Mouse (Mus musculus): ENCODE measurements around the gene Cryba4. TPM values are rescaled to one million over a fixed set of nuclear protein-coding genes. Genes with fewer than 3 reads are reported as not detected.
A peak's percentile ranks its signal among the peaks of the same experiment; 100 is the strongest.

Gene Cryba4
- polyA plus RNA-seq, 1 experiment from 2014 or later, result 1.9 TPM

DNA sequence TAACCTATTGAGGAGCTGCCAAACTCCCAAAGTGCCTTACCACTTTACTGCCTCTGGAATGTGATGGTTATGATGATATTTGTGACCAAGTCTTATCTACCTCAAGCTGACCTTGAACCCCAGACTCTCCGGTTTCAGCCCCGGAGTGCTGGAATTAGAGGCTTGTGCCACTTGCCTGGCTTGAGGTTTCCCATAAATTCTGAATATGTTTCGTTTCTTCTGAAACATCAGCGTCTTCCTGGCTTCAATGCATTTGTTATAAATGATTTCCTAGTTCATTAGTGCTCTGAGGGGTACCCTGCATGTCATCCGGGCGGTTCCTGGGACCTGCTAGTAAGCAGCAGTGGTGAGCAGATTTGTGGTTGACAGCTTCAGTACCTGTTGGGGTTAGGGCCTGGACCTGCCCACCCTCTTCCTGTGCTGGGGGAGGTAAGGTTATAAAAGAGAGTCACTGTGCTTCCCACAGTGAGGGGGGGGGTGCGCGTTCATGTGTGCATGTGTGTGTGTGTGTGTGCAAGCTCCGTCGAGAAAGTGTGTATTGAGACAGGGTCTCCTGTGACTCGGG lies 25.7 kb upstream of the Cryba4 start:
- Histone ChIP-seq H3K4me1 (peaks cover 64% of the 10 kb centered on the region), H3K9ac (peak overlapping the region; percentile 94), H3K27me3 (replicated peaks) (no peaks in the 10 kb centered on the region), H3K27ac (replicated peaks) (no peak overlapping the region), H3K36me3 (no peaks in the 10 kb centered on the region), H3K4me3 (peak overlapping the region; percentile 86), H3K9me3 (no peaks in the 10 kb centered on the region), H3K4me2 (peak overlapping the region; percentile 80)
- ATAC-seq (ENCODE audit: extremely low read depth, insufficient number of reproducible peaks, low FRiP score, low TSS enrichment), result no peak
- WGBS, result 80% methylated on average over 11 of the region's 11 CpGs

DNA sequence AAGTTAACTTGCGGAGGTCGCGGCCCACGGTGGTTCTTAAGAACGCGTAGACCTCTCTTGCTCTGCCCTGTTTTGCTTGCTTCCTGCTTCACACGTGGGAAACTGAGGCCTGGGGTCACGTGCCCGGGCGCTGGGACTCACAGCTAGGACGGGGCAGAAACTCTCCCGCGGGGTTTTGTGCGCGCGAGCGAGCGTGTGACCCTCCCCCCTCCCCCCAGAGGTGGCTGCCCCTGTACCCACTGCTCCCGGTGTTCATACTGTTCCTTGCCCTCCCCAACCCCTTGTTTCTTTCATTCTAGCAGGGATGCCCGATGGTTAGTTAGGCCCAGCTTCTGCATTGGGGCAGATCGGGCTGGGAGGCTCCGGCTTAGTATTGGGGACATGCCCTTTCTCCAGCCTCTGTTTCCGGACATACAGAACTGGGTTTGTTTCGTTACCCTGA lies 24.6 kb upstream of the Cryba4 start:
- peaks cover 54% of the 10 kb centered on the region for H3K4me1 ChIP-seq
- ATAC-seq (ENCODE audit: extremely low read depth, insufficient number of reproducible peaks, low FRiP score, low TSS enrichment), result no peak
- no peaks in the 10 kb centered on the region for H3K9me3 ChIP-seq
- no peaks in the 10 kb centered on the region for H3K36me3 ChIP-seq
- peak overlapping the region; percentile 86 for H3K4me3 ChIP-seq
- no peaks in the 10 kb centered on the region for H3K27me3 ChIP-seq (replicated peaks)
- peak overlapping the region; percentile 75 for H3K27ac ChIP-seq (replicated peaks)
- under 1% methylated on average over 24 of the region's 24 CpGs for WGBS
- H3K9ac ChIP-seq, result peak overlapping the region; percentile 94
- H3K4me2 ChIP-seq, result peak overlapping the region; percentile 80

- peak within 1 kb of the TSS; percentile 94 for H3K9ac ChIP-seq
- peak within 1 kb of the TSS; percentile 86 for H3K4me3 ChIP-seq
- H3K36me3 ChIP-seq, result no peaks in the 10 kb centered on the region
- H3K9me3 ChIP-seq, result no peaks in the 10 kb centered on the region
- peak within 1 kb of the TSS; percentile 75 for H3K27ac ChIP-seq (replicated peaks)
- peak within 1 kb of the TSS; percentile 80 for H3K4me2 ChIP-seq
- ATAC-seq (ENCODE audit: extremely low read depth, insufficient number of reproducible peaks, low FRiP score, low TSS enrichment), result peak; percentile 98
- H3K4me1 ChIP-seq, result peaks cover 48% of the 10 kb centered on the region
- H3K27me3 ChIP-seq (replicated peaks), result peaks cover 3% of the 10 kb centered on the region
- under 1% methylated on average over 62 of the region's 62 CpGs for WGBS
Measured at GRCm38 (mm10) chr5:112276267-112276873, 24.1 kb upstream of the Cryba4 start, which contains the start of gene Tpst2. Gene Tpst2 (plus strand): TSS chr5:112276691.

- no peak for ATAC-seq (ENCODE audit: extremely low read depth, insufficient number of reproducible peaks, low FRiP score, low TSS enrichment)
- peaks cover 15% of the 10 kb centered on the region for H3K27me3 ChIP-seq (replicated peaks)
- H3K9me3 ChIP-seq, result no peaks in the 10 kb centered on the region
- H3K36me3 ChIP-seq, result no peaks in the 10 kb centered on the region
- H3K27ac ChIP-seq (replicated peaks), result no peak overlapping the region
- peaks cover 37% of the 10 kb centered on the region for H3K4me1 ChIP-seq
- H3K9ac ChIP-seq, result peak overlapping the region; percentile 76; the same call in 1 of the 2 replicates
- 62% methylated on average over 4 of the region's 4 CpGs for WGBS
- H3K4me3 ChIP-seq, result peak overlapping the region; percentile 86; the same call in 1 of the 2 replicates
- H3K4me2 ChIP-seq, result peak overlapping the region; percentile 80
Measured at GRCm38 (mm10) chr5:112275021-112275804, 22.9 kb upstream of the Cryba4 start.

DNA sequence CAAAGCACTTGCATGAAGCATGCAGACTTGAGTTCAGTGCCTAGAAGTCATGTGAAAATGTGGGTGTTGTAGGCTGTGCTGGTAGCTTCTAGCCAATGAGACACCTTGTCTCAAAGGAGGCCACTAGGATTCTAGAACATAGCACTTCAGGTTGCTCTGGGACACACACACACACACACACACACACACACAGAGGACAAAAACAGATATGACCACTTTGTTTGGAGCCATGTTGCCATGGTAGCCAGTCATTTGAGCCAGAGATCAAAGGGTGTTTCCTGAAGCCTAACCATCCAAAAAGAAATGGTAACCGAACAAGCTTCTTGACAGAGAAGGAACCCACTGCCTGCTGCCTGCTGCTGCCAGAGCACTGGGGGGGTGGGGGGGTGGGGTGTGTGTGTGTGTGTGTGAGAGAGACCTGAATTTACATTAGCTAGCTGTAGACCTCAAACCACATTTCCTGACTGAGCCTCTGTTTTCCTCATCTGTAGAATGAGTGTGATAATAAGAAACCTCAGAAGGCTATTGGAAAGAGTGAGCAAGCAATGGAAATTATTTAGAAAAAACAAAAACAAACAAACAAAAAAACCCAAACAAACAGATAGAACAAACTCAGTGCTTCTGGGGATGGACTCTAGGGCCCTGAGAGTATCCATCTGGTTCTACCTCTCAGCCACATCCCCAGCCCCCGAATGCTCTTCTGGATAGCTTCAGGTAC lies 21.6 kb upstream of the Cryba4 start:
- Histone ChIP-seq H3K9ac (no peak overlapping the region), H3K27me3 (replicated peaks) (peaks cover 28% of the 10 kb centered on the region), H3K9me3 (no peaks in the 10 kb centered on the region), H3K4me3 (no peak overlapping the region), H3K4me1 (peaks cover 27% of the 10 kb centered on the region), H3K4me2 (no peak overlapping the region), H3K27ac (replicated peaks) (no peak overlapping the region), H3K36me3 (no peaks in the 10 kb centered on the region)
- no peak for ATAC-seq (ENCODE audit: extremely low read depth, insufficient number of reproducible peaks, low FRiP score, low TSS enrichment)
- 56% methylated on average over 2 of the region's 2 CpGs for WGBS

DNA sequence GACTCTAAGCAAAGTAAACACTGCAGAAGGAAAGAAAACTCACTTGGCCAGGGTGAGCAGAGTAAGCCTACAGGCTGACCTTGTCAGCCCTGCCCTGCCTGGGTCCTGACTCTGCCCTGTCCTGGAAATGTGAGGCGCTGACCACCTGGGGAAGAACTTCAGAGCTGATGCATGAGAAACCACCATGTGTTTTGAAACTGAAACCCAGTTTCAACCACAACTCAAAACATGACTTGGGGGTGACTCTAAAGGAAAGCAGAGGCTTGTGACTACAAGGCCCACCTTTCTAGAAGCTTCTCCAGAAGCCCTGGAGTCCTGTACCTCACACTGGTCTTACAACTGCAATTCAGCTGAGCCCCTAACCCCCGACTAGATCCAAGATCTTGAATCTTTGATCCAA lies 20.6 kb upstream of the Cryba4 start:
- Histone ChIP-seq H3K9ac (no peak overlapping the region), H3K27ac (replicated peaks) (no peak overlapping the region), H3K4me1 (peaks cover 18% of the 10 kb centered on the region), H3K27me3 (replicated peaks) (peaks cover 38% of the 10 kb centered on the region), H3K36me3 (no peaks in the 10 kb centered on the region), H3K9me3 (no peaks in the 10 kb centered on the region), H3K4me3 (no peak overlapping the region), H3K4me2 (no peak overlapping the region)
- ATAC-seq (ENCODE audit: extremely low read depth, insufficient number of reproducible peaks, low FRiP score, low TSS enrichment), result no peak
- WGBS, result 62% methylated on average over 2 of the region's 2 CpGs

DNA sequence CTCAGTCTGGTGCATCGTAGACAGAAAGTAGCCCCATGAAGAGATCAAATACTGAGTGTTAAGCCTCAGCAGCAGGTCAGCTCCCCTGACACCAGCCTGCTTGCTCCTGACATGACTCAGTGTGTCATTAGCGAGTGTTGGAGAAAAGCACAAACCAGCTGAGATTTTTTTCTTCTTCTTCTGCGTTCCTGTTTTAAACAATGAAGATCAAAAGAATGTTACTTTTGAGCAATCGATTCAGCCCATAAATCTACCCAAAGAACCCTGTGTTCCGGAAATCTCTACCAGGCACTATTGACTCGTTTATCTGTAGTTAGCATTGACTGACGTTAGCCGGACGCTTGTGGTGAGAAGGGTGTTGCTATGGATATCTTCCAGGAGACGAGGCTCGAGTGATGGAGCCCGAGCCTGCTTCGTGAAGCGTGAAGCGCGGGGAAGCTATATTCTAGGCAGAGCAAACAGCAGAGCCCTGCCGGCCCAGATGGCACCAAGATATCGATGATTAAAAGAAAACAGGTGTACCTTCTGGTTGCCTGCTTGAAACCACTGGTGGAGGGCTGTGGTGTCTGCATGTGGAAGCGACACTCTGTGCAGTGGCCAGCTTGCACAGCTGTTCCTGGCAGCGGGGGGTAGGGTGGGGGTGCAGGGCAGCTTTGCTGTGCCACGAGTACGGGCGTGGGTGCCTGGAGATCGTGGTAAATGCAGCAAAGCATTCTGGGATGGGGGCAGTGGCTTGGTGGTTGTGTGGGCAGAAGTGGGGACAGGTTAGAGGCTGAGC lies 18.6 kb upstream of the Cryba4 start:
- no peak for ATAC-seq (ENCODE audit: extremely low read depth, insufficient number of reproducible peaks, low FRiP score, low TSS enrichment)
- WGBS, result 46% methylated on average over 24 of the region's 24 CpGs

DNA sequence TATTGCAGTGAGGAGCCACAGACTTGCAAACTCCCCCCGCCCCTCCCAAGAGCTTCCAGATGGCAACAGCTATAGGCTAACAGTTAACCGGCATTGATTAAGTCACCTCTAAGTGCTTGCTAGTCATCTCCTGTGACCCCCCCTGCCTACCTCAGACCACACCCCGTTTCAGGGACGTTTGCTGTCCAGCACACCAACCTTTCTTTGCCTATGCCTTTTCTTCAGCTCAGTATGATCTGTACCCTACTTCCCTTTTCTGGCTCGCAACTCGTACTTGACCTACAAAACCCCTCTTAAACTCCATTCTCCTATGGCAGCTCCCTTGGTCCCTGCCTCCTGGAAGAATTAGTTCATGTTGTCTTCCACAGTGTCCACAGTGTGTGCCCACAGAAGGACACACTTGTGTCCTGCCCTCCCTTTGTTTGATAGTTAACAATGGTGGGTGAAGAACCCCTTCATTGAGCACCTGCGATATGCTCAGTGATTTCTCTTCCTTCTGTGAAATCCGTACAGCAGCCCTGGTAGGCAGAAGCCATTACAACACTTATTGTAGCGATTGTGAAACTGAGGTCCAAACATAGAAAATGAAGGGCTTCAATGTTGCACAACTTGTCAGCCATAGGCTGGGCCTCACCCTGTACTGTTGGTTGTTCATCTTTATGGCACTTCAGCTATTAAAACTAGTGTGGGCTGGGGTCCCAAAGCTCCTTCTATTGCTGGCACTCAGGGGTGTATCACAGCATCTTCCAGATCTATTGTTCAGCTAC lies 13.9 kb upstream of the Cryba4 start:
- Histone ChIP-seq H3K4me2 (peak overlapping the region; percentile 32), H3K9ac (no peak overlapping the region), H3K36me3 (no peaks in the 10 kb centered on the region), H3K4me1 (peaks cover 10% of the 10 kb centered on the region), H3K27ac (replicated peaks) (no peak overlapping the region), H3K27me3 (replicated peaks) (peaks cover 76% of the 10 kb centered on the region), H3K4me3 (no peak overlapping the region), H3K9me3 (no peaks in the 10 kb centered on the region)
- WGBS, result 56% methylated on average over 9 of the region's 9 CpGs
- no peak for ATAC-seq (ENCODE audit: extremely low read depth, insufficient number of reproducible peaks, low FRiP score, low TSS enrichment)

More for the DNA sequence above, 18.6 kb upstream of the Cryba4 start:
- H3K4me1 ChIP-seq, result peaks cover 9% of the 10 kb centered on the region
- no peaks in the 10 kb centered on the region for H3K9me3 ChIP-seq
- no peak overlapping the region for H3K4me2 ChIP-seq
- H3K27me3 ChIP-seq (replicated peaks), result peaks cover 58% of the 10 kb centered on the region
- H3K9ac ChIP-seq, result no peak overlapping the region
- H3K4me3 ChIP-seq, result no peak overlapping the region
- no peak overlapping the region for H3K27ac ChIP-seq (replicated peaks)
- no peaks in the 10 kb centered on the region for H3K36me3 ChIP-seq

DNA sequence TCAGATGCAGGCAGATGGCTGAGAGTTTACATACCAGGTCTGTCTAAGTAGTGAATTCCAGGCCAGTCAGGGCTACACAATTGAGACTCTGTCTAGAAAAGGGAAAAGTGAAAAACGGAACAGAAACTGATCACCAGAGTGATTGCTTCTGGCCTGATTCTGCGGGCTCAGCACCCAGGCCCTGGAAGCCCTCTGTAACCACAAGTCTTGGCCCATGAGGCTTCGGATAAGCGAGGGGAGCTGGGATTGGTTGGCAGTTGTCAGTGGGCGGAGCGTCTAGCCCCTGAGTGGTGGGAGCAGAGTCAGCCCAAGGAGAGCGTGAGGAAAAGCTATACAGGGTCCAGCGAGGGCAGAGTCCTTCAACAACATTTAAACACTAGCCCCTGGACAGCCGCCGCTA lies 13.2 kb upstream of the Cryba4 start:
- peaks cover 72% of the 10 kb centered on the region for H3K27me3 ChIP-seq (replicated peaks)
- H3K4me2 ChIP-seq, result peak overlapping the region; percentile 32
- no peak for ATAC-seq (ENCODE audit: extremely low read depth, insufficient number of reproducible peaks, low FRiP score, low TSS enrichment)

GRCm38 (mm10) chr5:112265110-112265509 lies 12.8 kb upstream of the Cryba4 start:
- Histone ChIP-seq H3K27ac (replicated peaks) (no peak overlapping the region), H3K36me3 (no peaks in the 10 kb centered on the region), H3K4me1 (peaks cover 10% of the 10 kb centered on the region), H3K9me3 (no peaks in the 10 kb centered on the region), H3K27me3 (replicated peaks) (peaks cover 72% of the 10 kb centered on the region), H3K4me2 (no peak overlapping the region), H3K9ac (no peak overlapping the region; the same call in 1 of the 2 replicates), H3K4me3 (no peak overlapping the region)
- 69% methylated on average over 5 of the region's 5 CpGs for WGBS
- ATAC-seq (ENCODE audit: extremely low read depth, insufficient number of reproducible peaks, low FRiP score, low TSS enrichment), result no peak

More for the DNA sequence above, 13.2 kb upstream of the Cryba4 start:
- no peaks in the 10 kb centered on the region for H3K36me3 ChIP-seq
- peaks cover 10% of the 10 kb centered on the region for H3K4me1 ChIP-seq
- no peak overlapping the region for H3K27ac ChIP-seq (replicated peaks)
- H3K9ac ChIP-seq, result no peak overlapping the region; the same call in 1 of the 2 replicates
- no peaks in the 10 kb centered on the region for H3K9me3 ChIP-seq
- 7% methylated on average over 10 of the region's 10 CpGs for WGBS
- no peak overlapping the region for H3K4me3 ChIP-seq

Measured in heart, embryonic 13.5 days (tissue).